Mouse (Mus musculus) retina, postnatal 7 days (tissue): Measurements from ENCODE around the gene Rbm18.
"Not testable (repeated sequence)": the region's sequence is repeated elsewhere in the genome, so short reads cannot be mapped to it uniquely, and the experiment has no call there.

ENCODE experiments used
- DNase-seq: peaks from one replicate; pipeline ENCODE4 v3.0.0-alpha.2; 2012; ENCODE audit warnings: low read depth, low spot score

The Rbm18 gene

DNA sequence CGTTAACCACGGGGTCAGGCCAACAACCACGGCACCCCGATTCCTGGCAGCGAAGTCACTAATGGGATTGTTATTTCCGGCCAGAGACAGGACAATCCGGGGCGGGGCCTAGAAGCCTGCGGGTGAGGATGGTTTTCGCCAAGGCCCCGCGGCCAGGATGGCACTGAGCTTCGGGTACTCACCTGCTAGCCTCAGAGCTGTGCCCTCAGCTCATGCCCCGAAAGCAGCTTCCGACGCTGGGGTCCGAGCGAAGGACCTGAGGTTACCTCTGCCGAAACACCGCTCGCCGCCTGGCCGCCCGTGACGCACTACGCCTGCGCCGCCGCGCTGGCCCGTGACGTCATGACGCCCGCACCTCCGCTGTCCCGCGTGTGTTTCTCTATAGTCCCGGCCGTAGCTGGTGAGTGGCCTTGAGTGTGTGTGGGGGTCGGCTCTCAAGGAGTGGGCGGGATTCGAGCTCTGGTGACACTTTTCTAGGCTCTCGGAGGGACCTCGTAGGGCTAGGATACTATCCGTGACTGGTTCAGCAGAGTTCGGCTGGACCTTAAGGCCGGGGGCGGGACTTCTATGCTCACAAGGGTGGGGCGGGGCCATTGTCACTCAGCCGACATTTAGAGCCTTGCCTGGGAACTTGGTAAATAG, at the start of gene Rbm18, which contains the start of gene Mrrf:
Gene Rbm18 (minus strand): TSS at position 474 of the 642 bp plus-strand sequence.
Gene Mrrf (plus strand): TSS at position 90 of the 642 bp plus-strand sequence.
- DNase-seq: peak; percentile 81

- DNase-seq: no peak
These were observed 48.3 kb upstream of the Rbm18 start for GRCm38 (mm10) chr2:36184876-36185275.

DNA sequence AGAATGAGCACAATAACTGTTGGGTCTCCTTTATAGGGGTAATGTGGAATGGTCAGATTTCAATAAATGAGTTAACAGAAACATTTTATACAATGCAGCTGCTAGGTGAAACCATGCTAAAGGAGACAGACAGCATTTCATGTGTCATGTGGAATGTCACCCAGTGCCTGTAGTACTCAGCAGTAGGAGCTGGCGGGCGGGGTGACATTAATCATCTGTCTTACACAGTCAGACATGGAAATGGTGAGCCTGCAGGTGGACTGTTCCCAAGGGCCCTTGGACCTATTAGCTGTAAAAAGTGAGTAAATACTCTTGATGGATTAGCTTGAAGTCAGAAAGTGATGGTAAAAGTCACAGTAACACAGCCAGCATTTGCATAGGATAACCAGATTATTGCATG, 47.6 kb upstream of the Rbm18 start:
- DNase-seq: no peak

- no peak for DNase-seq
These were observed 46.7 kb upstream of the Rbm18 start for GRCm38 (mm10) chr2:36183278-36183677.

DNA sequence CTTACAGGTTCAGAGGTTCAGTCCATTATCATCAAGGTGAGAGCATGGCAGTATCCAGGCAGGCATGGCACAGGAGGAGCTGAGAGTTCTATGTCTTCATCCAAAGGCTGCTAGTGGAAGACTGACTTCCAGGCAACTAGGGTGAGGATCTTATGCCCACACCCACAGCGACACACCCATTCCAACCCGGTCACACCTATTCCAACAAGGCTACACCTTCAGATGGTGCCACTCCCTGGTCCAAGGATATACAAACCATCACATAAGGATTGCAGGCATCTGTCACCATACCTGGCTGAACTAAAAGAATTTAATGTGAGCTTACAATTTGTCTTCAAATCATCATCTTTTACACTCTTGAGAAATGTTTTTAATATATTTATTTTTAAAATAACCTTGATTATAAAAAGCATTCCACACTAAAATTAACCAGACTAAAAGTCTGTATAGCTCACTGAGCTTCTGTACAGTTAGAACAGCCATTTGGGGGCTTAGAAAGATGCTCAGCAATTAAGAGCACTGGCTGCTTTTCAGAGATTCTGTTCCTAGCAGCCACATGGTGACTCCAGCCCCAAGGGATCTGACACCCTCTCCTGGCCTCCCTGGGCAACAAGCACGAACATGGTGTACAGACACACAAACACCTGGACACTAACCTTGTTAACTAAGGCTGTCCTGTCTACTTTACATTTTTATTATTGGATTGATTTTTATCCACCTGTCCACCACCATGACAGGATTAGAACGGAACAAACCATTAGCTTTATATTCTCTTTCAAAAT, 45.2 kb upstream of the Rbm18 start:
- not testable (repeated sequence) for DNase-seq

- DNase-seq: no peak
These were observed 42.9 kb upstream of the Rbm18 start for GRCm38 (mm10) chr2:36179487-36179886.

GRCm38 (mm10) chr2:36172574-36172973, 36.0 kb upstream of the Rbm18 start:
- no peak for DNase-seq

DNA sequence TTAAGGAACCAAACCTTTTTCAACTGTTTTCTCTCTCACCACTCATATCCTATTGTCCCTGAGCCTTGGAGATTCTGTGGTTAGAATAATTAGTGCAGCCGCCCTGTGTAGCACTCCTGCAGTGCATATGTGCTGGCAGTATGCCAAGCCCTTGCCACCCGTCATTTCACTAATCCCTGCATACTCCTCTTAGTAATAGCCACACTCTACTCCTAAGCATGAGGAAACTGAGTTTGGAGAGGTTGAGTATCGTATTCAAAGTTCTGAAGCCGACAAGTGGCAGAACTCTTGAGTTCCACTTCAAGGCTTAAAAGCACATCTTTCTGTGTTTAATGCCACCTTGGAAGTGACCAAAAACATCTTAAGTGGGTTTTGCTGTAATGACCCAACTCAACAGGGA, 35.6 kb upstream of the Rbm18 start:
- no peak for DNase-seq

- no peak for DNase-seq
These were observed 32.6 kb upstream of the Rbm18 start for GRCm38 (mm10) chr2:36169176-36169575.

DNA sequence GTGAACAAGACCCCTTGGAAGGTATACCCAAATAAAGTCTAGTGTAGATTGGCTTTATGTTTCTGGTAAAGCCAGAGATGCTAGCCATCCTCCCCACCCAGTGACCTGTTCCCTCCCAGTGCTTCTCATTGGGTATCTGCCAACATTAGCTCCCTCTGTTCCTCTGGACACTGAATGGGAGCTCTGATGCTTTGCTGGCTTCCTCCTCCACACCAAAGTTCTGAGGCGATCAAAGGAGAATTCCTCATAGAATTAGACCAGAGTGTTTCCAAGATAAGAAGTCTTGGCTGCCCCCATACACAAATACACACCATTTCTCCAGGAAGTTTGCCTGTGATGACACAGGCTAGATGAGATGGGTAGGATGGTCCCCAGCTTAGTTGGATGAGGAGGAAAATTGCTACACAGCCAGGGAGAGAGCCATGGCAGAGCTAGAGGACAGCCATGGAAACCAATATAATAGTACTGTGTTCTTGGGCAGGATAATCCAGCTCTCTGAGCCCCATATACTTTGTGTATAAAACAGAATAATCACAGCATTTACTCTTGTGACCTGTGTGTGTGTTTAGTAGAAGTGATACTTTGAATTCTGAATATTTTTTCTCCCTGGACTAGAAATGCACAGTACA, 31.5 kb upstream of the Rbm18 start:
- DNase-seq: no peak

DNA sequence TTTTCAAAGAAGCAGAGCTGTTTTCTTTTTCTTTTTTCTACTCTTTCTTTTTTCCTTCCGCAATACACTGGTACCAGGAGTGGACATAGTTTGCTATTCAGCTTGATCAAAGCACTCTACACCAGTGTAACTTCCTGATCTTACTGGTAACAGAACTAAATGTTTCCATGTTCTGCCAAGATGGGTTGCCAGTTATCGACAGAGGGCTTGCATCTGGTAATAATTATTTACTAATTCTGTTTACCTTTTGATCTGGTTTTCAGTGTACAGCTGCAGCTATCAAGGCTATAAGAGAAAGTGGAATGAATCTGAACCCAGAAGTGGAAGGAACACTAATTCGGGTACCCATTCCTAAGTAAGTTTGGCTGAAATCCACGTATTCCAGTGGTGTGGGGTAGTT, 22.8 kb upstream of the Rbm18 start:
- no peak for DNase-seq

- DNase-seq: no peak
These were observed 20.9 kb upstream of the Rbm18 start for GRCm38 (mm10) chr2:36157461-36157860.

GRCm38 (mm10) chr2:36152401-36152800, 15.8 kb upstream of the Rbm18 start:
- DNase-seq: not testable (repeated sequence)

DNA sequence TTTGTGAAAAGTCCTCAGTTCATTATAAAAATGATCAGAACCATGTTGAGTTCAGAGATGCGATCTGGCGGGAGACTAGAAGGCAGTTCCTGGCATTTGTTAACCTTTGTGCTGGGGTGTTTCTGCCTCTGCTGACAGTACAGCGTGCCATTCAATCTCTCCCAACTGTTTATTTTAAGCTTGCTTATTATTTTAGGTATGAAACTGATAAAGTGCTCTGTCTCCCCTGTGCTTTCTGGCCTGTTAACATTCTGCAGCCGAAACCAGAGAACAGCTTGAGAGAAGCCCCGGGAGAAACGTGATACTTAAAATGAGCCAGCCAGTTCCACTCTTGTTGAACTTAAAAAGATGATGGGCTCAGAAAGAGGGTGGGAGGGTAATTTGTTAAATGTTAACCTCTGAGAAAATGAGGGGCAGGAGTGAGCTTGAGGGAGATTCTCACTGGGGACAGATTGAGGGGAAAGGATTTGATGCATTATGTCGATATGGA, 12.3 kb upstream of the Rbm18 start:
- no peak for DNase-seq

- no peak for DNase-seq
These were observed 2.5 kb upstream of the Rbm18 start for GRCm38 (mm10) chr2:36139096-36139495.

DNA sequence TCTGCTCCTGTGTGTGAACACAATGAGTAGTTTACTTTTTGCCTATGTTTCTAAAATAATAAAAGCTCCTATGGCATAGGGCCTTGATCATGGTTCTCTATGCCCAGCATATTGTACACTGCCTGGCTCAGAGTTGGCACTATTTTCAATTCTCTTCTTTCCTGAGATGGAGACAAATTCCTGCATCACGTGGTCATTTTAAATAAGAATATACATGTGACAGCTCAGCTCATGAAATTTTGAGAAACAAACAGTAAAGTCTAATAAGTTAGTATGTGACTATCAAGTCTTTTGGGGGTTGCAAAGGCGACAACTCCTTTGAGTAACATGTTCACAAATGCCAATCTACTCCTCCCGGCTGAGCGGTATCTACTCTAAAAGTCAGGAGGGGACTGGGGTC, 686 bp downstream of the Rbm18 start:
- DNase-seq: no peak

- DNase-seq: no peak
These were observed 7.5 kb downstream of the Rbm18 start for GRCm38 (mm10) chr2:36129051-36129450.

- no peak for DNase-seq
These were observed 8.6 kb downstream of the Rbm18 start for GRCm38 (mm10) chr2:36127973-36128372.

- DNase-seq: no peak
These were observed 9.7 kb downstream of the Rbm18 start for GRCm38 (mm10) chr2:36126795-36127429.

DNA sequence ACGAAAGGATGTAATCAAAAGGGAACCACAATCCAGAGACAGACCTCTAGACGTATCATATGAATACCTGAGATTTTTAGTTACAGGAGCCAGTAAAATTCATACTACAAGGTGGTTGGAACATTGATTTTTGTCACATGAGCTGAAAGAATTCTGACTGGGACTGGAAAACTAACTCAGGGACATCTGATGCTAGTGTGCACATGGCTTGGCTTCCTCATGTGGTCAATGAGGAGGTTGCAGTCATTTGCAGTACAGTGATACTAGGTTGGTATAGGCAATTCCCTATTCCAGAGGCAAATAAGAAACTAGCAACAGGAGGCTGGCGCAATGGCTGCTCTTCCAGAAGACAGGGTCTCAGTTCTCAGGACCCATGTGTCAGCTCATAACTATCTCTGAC, 23.9 kb downstream of the Rbm18 start:
- DNase-seq: no peak

DNA sequence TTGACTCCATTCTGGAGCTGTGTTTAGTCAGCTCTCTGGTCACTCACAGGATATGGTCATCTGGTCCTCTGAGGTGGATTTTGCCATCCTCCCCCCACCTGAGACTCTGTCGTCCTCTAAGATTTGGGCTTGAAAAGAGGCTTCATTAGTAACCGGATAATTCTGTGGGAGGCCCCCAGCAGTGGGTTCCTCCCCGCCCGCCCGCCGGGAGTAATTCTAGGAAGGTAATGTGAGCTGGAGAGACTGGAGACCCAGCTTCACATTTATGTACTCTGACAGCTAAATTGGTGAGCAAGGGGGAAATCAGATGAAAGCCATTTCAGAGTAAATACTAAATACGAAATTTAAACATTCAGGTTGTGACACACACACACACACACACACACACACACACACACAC, 28.0 kb downstream of the Rbm18 start:
- no peak for DNase-seq
